Mouse (Mus musculus) induced T-regulatory cell, adult 2 months (primary cell): Measurements from ENCODE around the gene Map7d2.

Source experiments
- DNase-seq: peaks from one replicate; pipeline ENCODE4 v3.0.0-alpha.2; 2012; ENCODE audit warnings: low read depth

Map7d2 gene

DNA sequence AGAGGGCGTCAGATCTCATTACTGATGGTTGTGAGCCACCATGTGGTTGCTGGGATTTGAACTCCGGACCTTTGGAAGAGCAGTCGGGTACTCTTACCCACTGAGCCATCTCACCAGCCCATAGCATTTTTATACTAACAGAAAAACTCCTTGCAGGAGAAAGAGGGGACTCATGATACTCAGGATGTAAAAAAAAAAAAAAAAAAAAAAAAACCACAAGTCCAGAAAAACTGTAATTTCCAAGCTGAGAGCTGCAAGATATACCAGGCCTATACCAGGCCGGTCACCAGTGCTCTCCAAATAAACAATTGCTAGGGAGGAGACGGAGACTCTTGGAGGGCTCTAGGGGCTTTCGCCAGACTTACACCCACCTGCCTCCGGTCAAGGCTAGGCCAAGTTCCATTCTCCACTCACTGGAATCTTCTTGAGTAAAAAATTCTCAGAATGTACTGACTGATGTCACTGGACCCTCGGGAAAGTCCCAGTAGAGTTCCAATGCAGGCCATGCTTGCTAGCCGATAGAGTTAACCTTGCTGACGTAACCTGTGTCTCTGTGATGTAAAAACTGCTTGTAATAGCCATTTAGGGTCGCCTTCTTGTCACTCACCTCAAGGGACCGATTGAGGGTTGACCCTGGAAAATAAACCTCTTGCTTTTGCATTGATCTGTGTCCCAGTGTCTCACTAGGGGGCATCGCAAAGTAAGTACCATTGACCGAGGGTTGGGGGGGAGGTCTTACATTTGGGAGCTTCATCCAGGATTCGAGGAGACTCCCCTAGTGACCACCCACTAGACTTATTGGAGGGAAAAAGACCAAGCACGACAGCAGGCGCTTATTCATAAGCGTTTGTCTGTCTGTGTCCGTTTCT lies 95.7 kb downstream of the Map7d2 start:
- DNase-seq: peak; percentile 68

- no peak for DNase-seq
Observed at GRCm38 (mm10) chrX:159510716-159511051, 96.3 kb downstream of the Map7d2 start.

DNA sequence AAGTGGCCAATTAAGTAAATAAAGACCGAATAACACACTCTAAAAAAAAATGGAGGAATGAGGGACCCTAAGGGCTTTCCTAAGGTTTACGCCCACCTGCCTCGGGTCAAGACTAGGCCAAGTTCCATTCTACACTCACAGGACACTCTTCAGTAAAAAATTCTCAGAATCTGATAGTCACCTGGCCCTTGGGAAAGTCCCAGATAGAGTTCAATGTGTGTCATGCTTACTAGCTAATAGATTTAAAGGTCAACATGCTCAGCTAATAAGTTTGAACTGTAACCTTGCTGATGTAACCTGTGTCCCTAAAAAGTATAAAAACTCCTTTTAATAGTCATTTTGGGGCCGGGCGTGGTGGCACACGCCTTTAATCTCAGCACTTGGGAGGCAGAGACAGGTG lies 101.2 kb downstream of the Map7d2 start:
- DNase-seq: no peak

- DNase-seq: peak; percentile 37
Observed at GRCm38 (mm10) chrX:159521780-159522179, 107.4 kb downstream of the Map7d2 start.

DNA sequence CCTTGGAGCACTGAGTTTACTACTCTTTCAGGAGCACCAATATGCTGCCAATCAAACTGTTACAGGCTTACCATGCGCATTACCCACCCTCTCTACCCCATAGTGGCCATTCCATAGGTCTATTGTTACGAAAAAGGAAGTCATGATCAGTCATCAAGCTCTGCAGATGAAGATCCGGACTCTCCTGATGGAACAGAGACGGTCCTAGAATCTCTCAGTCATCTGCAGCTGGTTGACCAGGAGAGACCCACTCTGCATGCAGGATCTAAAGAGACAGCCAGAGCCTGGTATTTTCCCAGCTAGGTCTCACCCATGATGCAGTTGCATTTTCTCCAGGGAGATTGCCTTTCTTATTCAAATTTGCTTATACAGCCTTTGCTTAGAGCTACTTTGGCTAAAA lies 108.3 kb downstream of the Map7d2 start:
- DNase-seq: peak; percentile 32

DNA sequence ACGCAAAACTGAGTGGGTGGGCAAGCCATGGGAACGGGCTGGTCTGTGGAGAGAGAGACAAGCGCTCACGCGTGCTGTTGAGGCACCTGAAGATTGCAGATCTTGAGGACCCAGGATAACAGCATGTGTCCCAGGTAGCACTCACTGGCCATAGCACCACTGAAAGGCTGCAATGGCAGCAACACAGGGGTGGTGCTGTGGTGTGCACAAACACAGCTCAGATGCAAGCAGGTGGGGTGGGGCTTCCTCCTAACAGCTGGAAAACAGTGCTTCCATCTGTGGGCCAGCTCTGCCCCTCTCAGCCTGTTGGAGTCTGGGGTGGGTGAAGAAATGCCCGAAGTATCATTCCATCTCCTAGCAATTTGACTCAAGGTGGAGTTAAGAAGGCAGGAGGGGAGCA lies 112.0 kb downstream of the Map7d2 start, which contains the start of gene Bclaf3:
Gene Bclaf3 (plus strand): TSS at position 301 of the 400 bp plus-strand sequence.
- DNase-seq: no peak

DNA sequence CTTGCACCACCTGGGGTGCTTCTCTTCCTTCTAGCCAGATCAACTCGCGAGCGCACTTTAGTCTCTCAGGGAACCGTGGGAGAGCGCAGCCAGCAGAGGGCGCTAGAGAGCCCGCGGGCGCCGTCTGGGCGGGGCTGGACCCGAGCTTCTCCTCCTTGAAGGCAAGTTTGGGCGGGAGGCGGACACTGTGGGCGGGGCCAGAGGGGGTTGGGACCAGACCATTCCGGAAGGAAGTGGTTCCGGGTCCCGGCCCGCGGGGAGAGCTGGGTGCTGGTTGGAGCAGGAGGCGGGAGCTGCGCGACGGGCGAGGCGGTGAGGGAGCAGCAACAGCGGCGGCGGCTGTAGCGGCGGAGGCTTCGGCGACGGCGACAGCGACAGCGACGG lies 118.0 kb downstream of the Map7d2 start:
- DNase-seq: peak; percentile 97

DNA sequence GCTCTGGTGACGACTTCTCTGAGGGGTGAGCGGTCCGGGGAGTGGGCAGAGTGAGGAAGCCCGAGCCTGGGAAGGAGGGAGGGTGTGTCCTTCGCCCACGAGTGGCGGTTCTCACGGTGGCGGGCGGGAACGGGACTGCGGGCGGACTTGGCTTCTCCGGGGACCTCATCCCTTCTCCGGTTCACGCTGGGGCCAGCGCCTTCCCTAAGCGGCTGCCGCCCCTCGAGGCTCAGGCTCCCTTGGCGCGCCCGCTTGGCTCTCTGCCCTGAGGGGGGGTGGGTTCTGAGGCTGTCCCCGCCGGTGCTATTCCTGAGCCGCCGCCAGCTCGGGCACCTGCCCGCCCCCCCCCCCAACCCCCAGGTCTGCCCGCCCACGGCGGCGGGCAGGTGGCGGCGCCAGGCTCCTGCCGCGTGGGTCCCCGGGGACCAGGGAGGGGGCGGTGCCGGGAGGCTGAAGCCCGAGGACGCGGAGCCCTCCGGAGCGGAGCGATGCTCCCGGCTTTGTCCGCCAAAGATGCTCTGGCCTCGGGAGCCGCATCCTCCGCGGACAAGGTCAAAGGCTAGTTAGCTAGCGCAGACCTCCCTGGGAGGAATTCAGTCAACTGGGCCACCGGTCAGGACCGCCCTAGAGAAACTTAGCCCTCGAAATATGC lies 118.6 kb downstream of the Map7d2 start:
- no peak for DNase-seq

GRCm38 (mm10) chrX:159541936-159542335 lies 127.6 kb downstream of the Map7d2 start:
- DNase-seq: no peak

DNA sequence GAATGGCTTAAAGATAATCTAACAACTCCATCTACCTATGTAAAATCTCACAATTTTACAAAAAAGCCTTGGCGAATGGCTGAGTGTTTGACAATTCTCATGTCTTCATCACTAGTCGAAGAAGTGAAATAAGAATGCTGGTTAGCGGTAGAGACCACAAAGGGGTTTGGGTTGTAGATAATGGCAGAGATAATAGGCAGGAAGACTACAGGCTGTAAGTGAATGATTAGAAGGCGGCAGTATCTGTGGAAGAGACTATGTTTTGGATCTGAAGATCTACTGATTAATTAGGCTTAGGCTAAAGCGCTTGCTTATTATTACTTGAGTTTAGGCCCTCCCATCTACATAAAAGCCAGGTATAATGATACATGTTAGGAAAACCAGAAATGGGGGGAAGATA lies 132.7 kb downstream of the Map7d2 start:
- no peak for DNase-seq
